In the genomic region with DNA sequence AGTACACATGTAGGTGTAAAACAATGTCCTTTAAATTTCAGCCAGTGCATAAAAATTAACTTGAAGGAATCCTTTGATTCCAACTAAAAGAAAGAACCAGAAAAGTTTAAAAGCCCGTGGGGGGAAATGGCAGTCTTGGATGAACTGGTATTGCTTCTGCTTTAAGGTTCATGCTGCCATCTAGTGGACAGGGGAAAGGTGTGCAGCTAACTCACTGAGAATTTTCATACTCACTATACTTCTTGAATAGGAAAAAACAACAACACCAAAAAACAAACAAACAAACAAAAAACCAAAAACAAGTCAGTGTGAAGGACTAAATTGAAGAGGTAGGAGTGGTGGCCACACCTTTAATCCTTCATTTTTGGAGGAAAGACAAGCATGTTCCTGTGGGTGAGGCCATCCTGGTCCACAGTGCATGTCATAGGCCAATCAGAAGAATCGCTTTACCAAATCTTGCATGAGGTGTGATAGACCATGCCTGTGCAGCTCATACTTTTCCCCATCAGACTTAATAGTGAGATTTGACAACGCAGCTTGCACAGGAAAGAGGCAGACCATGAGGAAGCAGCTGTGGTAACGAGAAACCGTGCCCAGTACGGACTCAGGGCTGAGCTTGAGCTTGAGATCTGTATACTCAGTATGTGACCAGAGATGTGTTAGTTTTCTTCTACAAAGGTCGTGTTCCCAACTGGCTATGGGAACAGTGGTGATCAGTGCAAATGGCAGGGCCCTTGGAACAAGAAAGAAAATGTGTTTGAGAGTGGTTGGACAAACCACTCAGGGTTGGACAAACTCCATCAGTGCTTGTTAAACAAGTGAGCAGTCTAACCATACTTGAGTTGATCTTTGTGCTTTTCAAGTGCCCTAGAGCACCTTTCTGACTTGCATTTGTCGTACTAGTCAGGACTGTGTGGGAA, we compare ENCODE assay signal across 9 mouse cellular contexts. TPM values are rescaled to one million over a fixed set of nuclear protein-coding genes. Genes with fewer than 3 reads are reported as not detected.
A peak's percentile ranks its signal among the peaks of the same experiment; 100 is the strongest.
DNase-seq lines count a peak whose midpoint lies in the region; ATAC-seq and TF ChIP-seq lines count a peak whose summit lies in the region.
"Had no signal": no experiment of that assay in that cellular context is flagged by ENCODE, and none has a peak within 500 bp of the region (broad histone marks: within the 10 kb centered on the region; RNA-seq: fewer than 3 reads in every experiment).

No protein-coding gene starts in this region.

- TF ChIP-seq CTCF in cerebellum, adult 2 months (IDR thresholded peaks at IDR 0.05; ENCODE audit: borderline replicate concordance, insufficient read depth, low read depth, low read length) = peak; percentile 28; the same call in 1 of the 2 replicates

- no peak overlapping the region for H3K9ac ChIP-seq in heart, embryonic 12.5 days
- H3K9ac ChIP-seq: limb, embryonic 15.5 days had no signal

- no peaks in the 10 kb centered on the region for H3K27me3 ChIP-seq in heart, embryonic 12.5 days (replicated peaks)
- H3K27me3 ChIP-seq in cerebellum, adult 2 months (ENCODE audit: control insufficient read depth, insufficient read depth, low read length) = no peaks in the 10 kb centered on the region
- H3K27me3 ChIP-seq: limb, embryonic 15.5 days had no signal

- 0 out of 2 replicates have a peak, but pooled peaks cover 9% of the 10 kb centered on the region for H3K4me1 ChIP-seq in heart, embryonic 12.5 days (replicated peaks)
- no peaks in the 10 kb centered on the region for H3K4me1 ChIP-seq in cerebellum, adult 2 months (ENCODE audit: control insufficient read depth, insufficient read depth, low read length)
- H3K4me1 ChIP-seq: limb, embryonic 15.5 days had no signal

- ATAC-seq in heart, embryonic 12.5 days (ENCODE audit: insufficient number of reproducible peaks, low FRiP score) = no peak
- ATAC-seq in hematopoietic stem cell, adult 5-6 weeks (replicated peaks in 1 of 2; ENCODE audit: insufficient read depth in 1 of 2, low FRiP score in 2 of 2, low TSS enrichment in 1 of 2, low read depth in 1 of 2, poor library complexity in 2 of 2, severe bottlenecking in 2 of 2) = peak; percentile 65 to 68; a peak in 3 of 4 replicates
- ATAC-seq in megakaryocyte-erythroid progenitor cell, adult 5-6 weeks (replicated peaks; ENCODE audit: low FRiP score, low TSS enrichment, poor library complexity, severe bottlenecking) = peak; percentile 83

- H3K9me3 ChIP-seq in heart, embryonic 12.5 days (replicated peaks) = no peaks in the 10 kb centered on the region
- H3K9me3 ChIP-seq: limb, embryonic 15.5 days had no signal

- peak; percentile 39 to 79 for DNase-seq in heart, adult 18-20 months
- DNase-seq in testis, postnatal 10 days (ENCODE audit: low spot score) = peak; percentile 38
- no peak for DNase-seq in testis, postnatal 14 days (ENCODE audit: low spot score)
- peak in 1 of 2 experiments; percentile 53 for DNase-seq in cerebellum, adult 2 months
- no peak for DNase-seq in ovary, postnatal 10 days (ENCODE audit: low spot score)

- H3K36me3 ChIP-seq in heart, embryonic 12.5 days = no peaks in the 10 kb centered on the region
- H3K36me3 ChIP-seq: limb, embryonic 15.5 days had no signal

- H3K4me2 ChIP-seq in heart, embryonic 12.5 days = no peak overlapping the region
- H3K4me2 ChIP-seq: limb, embryonic 15.5 days had no signal

- TF ChIP-seq POLR2A in cerebellum, adult 2 months (IDR thresholded peaks at IDR 0.05; ENCODE audit: borderline replicate concordance, insufficient read depth, low read length) = no peak

- WGBS in heart, embryonic 12.5 days = 65% methylated on average over 8 of the region's 8 CpGs
- 74% methylated on average over 8 of the region's 8 CpGs for WGBS in cerebellum, adult 2 months

- no peak overlapping the region for H3K27ac ChIP-seq in heart, embryonic 12.5 days (ENCODE audit: poor library complexity, severe bottlenecking)
- no peak overlapping the region for H3K27ac ChIP-seq in cerebellum, adult 2 months (ENCODE audit: insufficient read depth, low read length)
- H3K27ac ChIP-seq: limb, embryonic 15.5 days had no signal

- no peak overlapping the region for H3K4me3 ChIP-seq in heart, embryonic 12.5 days
- H3K4me3 ChIP-seq in cerebellum, adult 2 months (replicated peaks; ENCODE audit: insufficient read depth, low read depth, low read length) = no peak overlapping the region
- H3K4me3 ChIP-seq: limb, embryonic 15.5 days had no signal

RNA-seq across cellular contexts. Expression of gene Stx18, which starts 52.8 kb away (rescaled TPM):
- total RNA-seq in heart, adult 18-20 months (2021) = 10 to 100 TPM; 17.8 to 18.0 TPM
- 33.2 and 34.1 TPM in 2 replicates for polyA plus RNA-seq in heart, embryonic 12.5 days (2016; fragmentation: Nextera tagmentation; extraction: Ambion mirVana)
- 44.8 and 52.3 TPM in 2 replicates for polyA plus RNA-seq in cerebellum, adult 2 months (2012; rRNA removed)
- 28.5 and 43.0 TPM in 2 replicates for total RNA-seq in hematopoietic stem cell, adult 5-6 weeks (2017)
- 16.6 and 24.0 TPM in 2 replicates for total RNA-seq in megakaryocyte-erythroid progenitor cell, adult 5-6 weeks (2014; fragmentation: Nextera tagmentation)
- 26.9 and 31.5 TPM in 2 replicates for total RNA-seq in megakaryocyte-erythroid progenitor cell, adult 5-6 weeks (2017)

Comparison
In these comparisons a context has a peak if more than half of its experiments do, and no peak if none do; other contexts are left out.
1. DNase-seq: peak in heart, adult 18-20 months (2 of 2) and testis, postnatal 10 days (single experiment); none in testis, postnatal 14 days (single experiment) and ovary, postnatal 10 days (single experiment).